Mouse (Mus musculus) large intestine, adult 2 months (tissue): ENCODE data around the gene Adap1. TPM values are rescaled to one million over a fixed set of nuclear protein-coding genes. Genes with fewer than 3 reads are reported as not detected.

ENCODE experiments used
- DNase-seq: peaks from one replicate; pipeline ENCODE4 v3.0.0-alpha.2; 2012; ENCODE audit warnings: low read depth, low spot score
- WGBS: fragments of 180-500 bp; shearing (Covaris S2); methylation state at CpG from one replicate; pipeline ENCODE4 v1.1.7; 2018; 5-methylcytosine and 5-hydroxymethylcytosine counted together
- polyA plus RNA-seq: library from polyadenylated mRNA; depleted of rRNA; stranded (reverse); fragments of >200 nt; gene quantifications from 2 replicates; pipeline ENCODE4 v1.2.3, GENCODE M21; 2012; rRNA removed

The Adap1 gene
- polyA plus RNA-seq, 1 experiment: 132 TPM

GRCm38 (mm10) chr5:139223331-139223730 lies 102.1 kb downstream of the Adap1 start:
- 94% methylated on average over 10 of the region's 10 CpGs for WGBS
- DNase-seq: no peak

Other genes starting within 250 kb of the Adap1 start
- gene Prkar1b, start 175.6 kb downstream of the Adap1 start, polyA plus RNA-seq: 4.7 and 6.0 TPM in 2 replicates
- gene Dnaaf5, start 175.4 kb downstream of the Adap1 start, polyA plus RNA-seq: 9.7 and 13.3 TPM in 2 replicates
- gene Sun1, start 125.0 kb downstream of the Adap1 start, polyA plus RNA-seq: 25.0 and 41.5 TPM in 2 replicates
- 66.2 and 87.5 TPM in 2 replicates for gene Get4, start 73.3 kb downstream of the Adap1 start, polyA plus RNA-seq
- 98.4 and 111 TPM in 2 replicates for gene Cox19, start 25.8 kb upstream of the Adap1 start, polyA plus RNA-seq
- gene Cyp2w1, start 27.0 kb upstream of the Adap1 start, polyA plus RNA-seq: 0.83 and 1.9 TPM in 2 replicates
- 4.4 and 5.8 TPM in 2 replicates for gene Gpr146, start 52.1 kb upstream of the Adap1 start, polyA plus RNA-seq
- gene C130050O18Rik, start 79.7 kb upstream of the Adap1 start, polyA plus RNA-seq: 2.9 and 4.6 TPM in 2 replicates
- gene Gper1, start 97.5 kb upstream of the Adap1 start, polyA plus RNA-seq: 0.93 and 1.7 TPM in 2 replicates
- 8.7 TPM in 2 replicates for gene 3110082I17Rik, start 134.9 kb upstream of the Adap1 start, polyA plus RNA-seq
- 11.9 and 16.0 TPM in 2 replicates for gene Zfand2a, start 158.9 kb upstream of the Adap1 start, polyA plus RNA-seq
- not detected in 2 replicates for gene Uncx, start 217.9 kb upstream of the Adap1 start, polyA plus RNA-seq